Mouse (Mus musculus) CH12.LX (cell line): Measurements from ENCODE around the gene Serpinf1. TPM values are rescaled to one million over a fixed set of nuclear protein-coding genes. Genes with fewer than 3 reads are reported as not detected.

ENCODE experiments used
- DNase-seq: peaks from one replicate; pipeline ENCODE4 v3.0.0-alpha.2; 2013; ENCODE audit errors: extremely low read depth
- H3K27ac ChIP-seq: 2 replicates; pipeline ENCODE4 v1.5.1; 2012; ENCODE audit warnings: low read depth, mild to moderate bottlenecking, control low read depth, moderate library complexity; ENCODE audit not compliant: insufficient read depth
- H3K27me3 ChIP-seq: replicated peaks from 2 replicates; pipeline ENCODE3; 2012; ENCODE audit warnings: inconsistent platforms
- H3K36me3 ChIP-seq, 2 experiments: replicated peaks in 1 of 2; 2 replicates each; pipeline versions ENCODE3 to v1.6.1; 2012; ENCODE audit warnings: inconsistent platforms in 1 of 2, low read length in 1 of 2, mild to moderate bottlenecking in 1 of 2, mixed read lengths in 1 of 2, moderate library complexity in 1 of 2; ENCODE audit not compliant: control insufficient read depth in 1 of 2, insufficient read depth in 1 of 2
- H3K4me1 ChIP-seq, 2 experiments: 2 replicates each; pipeline ENCODE4 v1.6.1; 2012; ENCODE audit warnings: inconsistent platforms in 1 of 2, moderate library complexity in 1 of 2; ENCODE audit not compliant: insufficient read depth in 2 of 2, control insufficient read depth in 1 of 2
- H3K4me2 ChIP-seq: 2 replicates; pipeline ENCODE4 v1.6.1; 2012; ENCODE audit warnings: low read depth, mild to moderate bottlenecking, control low read depth; ENCODE audit not compliant: poor library complexity, insufficient read depth, severe bottlenecking
- H3K4me3 ChIP-seq, 3 experiments: fragments of 150-350 bp in 1 of 3; sonication (generic) in 1 of 3; replicated peaks in 1 of 3; 2 replicates each; pipeline versions ENCODE3 to v1.5.1; 2011 to 2012; ENCODE audit warnings: low read depth in 2 of 3, low read length in 2 of 3, mild to moderate bottlenecking in 2 of 3, moderate library complexity in 2 of 3, control low read depth in 1 of 3, improper control_type of control experiment in 1 of 3, inconsistent platforms in 1 of 3, mixed read lengths in 1 of 3; ENCODE audit not compliant: poor library complexity in 1 of 3
- H3K79me2 ChIP-seq: replicated peaks from 2 replicates; pipeline ENCODE4 v1.6.1; 2012; ENCODE audit warnings: mild to moderate bottlenecking, moderate library complexity; ENCODE audit not compliant: control insufficient read depth, poor library complexity, insufficient read depth, severe bottlenecking; ENCODE audit errors: extremely low read depth
- H3K9ac ChIP-seq: 2 replicates; pipeline ENCODE4 v1.6.1; 2012; ENCODE audit warnings: low read depth, mild to moderate bottlenecking, control low read depth, moderate library complexity; ENCODE audit not compliant: insufficient read depth
- H3K9me3 ChIP-seq: replicated peaks from 2 replicates; pipeline ENCODE3; 2012; ENCODE audit warnings: low read length, inconsistent platforms, mixed read lengths
- BHLHE40 ChIP-seq: IDR thresholded peaks from 2 replicates; pipeline ENCODE4 v1.6.1; 2011; ENCODE audit warnings: mild to moderate bottlenecking, low read depth, low read length, improper control_type of control experiment
- CHD2 ChIP-seq: IDR thresholded peaks from 2 replicates; pipeline ENCODE4 v1.6.1; 2011; ENCODE audit warnings: low read length, improper control_type of control experiment
- CTCF ChIP-seq, 2 experiments: IDR thresholded peaks in 1 of 2; conservative IDR thresholded peaks in 1 of 2; 2 replicates each; pipeline ENCODE4 v1.5.1; 2011 to 2012; ENCODE audit warnings: low read depth in 2 of 2, low read length in 2 of 2, improper control_type of control experiment in 1 of 2, inconsistent platforms in 1 of 2, mild to moderate bottlenecking in 1 of 2, moderate library complexity in 1 of 2
- E2F4 ChIP-seq: IDR thresholded peaks from 2 replicates; pipeline ENCODE4 v1.6.1; 2011; ENCODE audit warnings: low read depth, low read length, improper control_type of control experiment; ENCODE audit not compliant: insufficient replicate concordance
- GABPA ChIP-seq: IDR thresholded peaks from 2 replicates; pipeline ENCODE4 v1.6.1; 2012; ENCODE audit warnings: low read depth, low read length, improper control_type of control experiment, inconsistent platforms; ENCODE audit not compliant: insufficient replicate concordance
- HCFC1 ChIP-seq: IDR thresholded peaks from 2 replicates; pipeline ENCODE4 v1.6.1; 2012; ENCODE audit warnings: low read depth, mild to moderate bottlenecking, inconsistent platforms, low read length, improper control_type of control experiment
- IRF4 ChIP-seq: IDR thresholded peaks from 2 replicates; pipeline ENCODE4 v1.6.1; 2014; ENCODE audit warnings: low read depth, mild to moderate bottlenecking, inconsistent platforms, low read length, improper control_type of control experiment
- JUND ChIP-seq: conservative IDR thresholded peaks from 2 replicates; pipeline ENCODE4 v1.6.1; 2011; ENCODE audit warnings: low read depth, low read length, improper control_type of control experiment
- KAT2A ChIP-seq: IDR thresholded peaks from 2 replicates; pipeline ENCODE4 v1.6.1; 2012; ENCODE audit warnings: low read length, improper control_type of control experiment, inconsistent platforms; ENCODE audit not compliant: insufficient replicate concordance
- MAFK ChIP-seq: IDR thresholded peaks from 2 replicates; pipeline ENCODE4 v1.6.1; 2011; ENCODE audit warnings: low read length, improper control_type of control experiment; ENCODE audit not compliant: insufficient replicate concordance
- MAZ ChIP-seq: IDR thresholded peaks from 2 replicates; pipeline ENCODE4 v1.6.1; 2012; ENCODE audit warnings: low read depth, mild to moderate bottlenecking, inconsistent platforms, low read length, improper control_type of control experiment, moderate library complexity
- MEF2A ChIP-seq: IDR thresholded peaks from 2 replicates; pipeline ENCODE4 v1.6.1; 2014; ENCODE audit warnings: low read depth, mild to moderate bottlenecking, inconsistent platforms, low read length, improper control_type of control experiment, borderline replicate concordance
- MXI1 ChIP-seq: IDR thresholded peaks from 2 replicates; pipeline ENCODE4 v1.6.1; 2011; ENCODE audit warnings: mild to moderate bottlenecking, low read depth, low read length, improper control_type of control experiment
- MYC ChIP-seq: IDR thresholded peaks from 2 replicates; pipeline ENCODE4 v1.6.1; 2011; ENCODE audit warnings: low read depth, mild to moderate bottlenecking, improper control_type of control experiment, low read length
- NELFE ChIP-seq: IDR thresholded peaks from 2 replicates; pipeline ENCODE4 v1.6.1; 2011; ENCODE audit warnings: low read depth, low read length, improper control_type of control experiment
- POLR2A ChIP-seq: IDR thresholded peaks from 2 replicates; pipeline ENCODE4 v1.6.1; 2011; ENCODE audit warnings: low read depth, mild to moderate bottlenecking, improper control_type of control experiment, low read length
- POLR2AphosphoS2 ChIP-seq: IDR thresholded peaks from 2 replicates; pipeline ENCODE4 v1.6.1; 2011; ENCODE audit warnings: low read depth, low read length, improper control_type of control experiment
- RAD21 ChIP-seq: IDR thresholded peaks from 2 replicates; pipeline ENCODE4 v1.6.1; 2011; ENCODE audit warnings: low read depth, mild to moderate bottlenecking, low read length, improper control_type of control experiment, moderate library complexity
- RCOR1 ChIP-seq: conservative IDR thresholded peaks from 2 replicates; pipeline ENCODE4 v1.6.1; 2012; ENCODE audit warnings: low read depth, mild to moderate bottlenecking, inconsistent platforms, low read length, improper control_type of control experiment
- SIN3A ChIP-seq: IDR thresholded peaks from 2 replicates; pipeline ENCODE4 v1.6.1; 2012; ENCODE audit warnings: low read length, improper control_type of control experiment, inconsistent platforms
- SMC3 ChIP-seq: IDR thresholded peaks from 2 replicates; pipeline ENCODE4 v1.6.1; 2011; ENCODE audit warnings: low read depth, low read length, improper control_type of control experiment
- TBP ChIP-seq: conservative IDR thresholded peaks from 2 replicates; pipeline ENCODE4 v1.6.1; 2011; ENCODE audit warnings: low read depth, low read length, improper control_type of control experiment
- TCF12 ChIP-seq: IDR thresholded peaks from 2 replicates; pipeline ENCODE4 v1.6.1; 2014; ENCODE audit warnings: low read depth, mild to moderate bottlenecking, inconsistent platforms, low read length, improper control_type of control experiment
- USF1 ChIP-seq: IDR thresholded peaks from 2 replicates; pipeline ENCODE4 v1.6.1; 2014; ENCODE audit warnings: low read depth, mild to moderate bottlenecking, inconsistent platforms, low read length, improper control_type of control experiment
- ZKSCAN1 ChIP-seq: IDR thresholded peaks from 2 replicates; pipeline ENCODE4 v1.6.1; 2012; ENCODE audit warnings: low read depth, inconsistent platforms, low read length, improper control_type of control experiment, borderline replicate concordance
- ZMIZ1 ChIP-seq: IDR thresholded peaks from 2 replicates; pipeline ENCODE4 v1.6.1; 2012; ENCODE audit warnings: low read depth, mild to moderate bottlenecking, inconsistent platforms, low read length, improper control_type of control experiment
- ZNF384 ChIP-seq: IDR thresholded peaks from 2 replicates; pipeline ENCODE4 v1.6.1; 2012; ENCODE audit warnings: low read depth, low read length, improper control_type of control experiment, inconsistent platforms
- dilution Hi-C: fragments of 300-500 bp; cut with MboI; formaldehyde crosslinking; loops from 2 replicates; pipeline ENCODE4 v1.14.3; 2020; ENCODE audit warnings: low sequenced_read_pairs; ENCODE audit not compliant: extremely low pct_unique_long_range_greater_than_20kb, extremely low pct_ligation_motif_present
- in situ Hi-C: fragments of 300-500 bp; cut with MboI; formaldehyde crosslinking; loops from 3 replicates; pipeline ENCODE4 v1.14.3; 2019; ENCODE audit warnings: low sequenced_read_pairs, low pct_ligation_motif_present, low pct_unique_long_range_greater_than_20kb, mixed read lengths
- polyA plus RNA-seq: library from polyadenylated mRNA; unstranded; fragments of >175 nt; gene quantifications from 2 replicates; pipeline ENCODE4 v1.2.1, GENCODE M21; 2012; ENCODE audit warnings: low read depth; ENCODE audit not compliant: insufficient read length
- total RNA-seq, 2 experiments: library from RNA; depleted of rRNA; stranded (reverse); fragments of 300-350 nt in 1 of 2; fragments of >200 nt in 1 of 2; gene quantifications; 2 replicates each; pipeline ENCODE4 v1.2.3; 2012 to 2014

Gene Serpinf1
- total and polyA plus RNA-seq, 3 experiments, result 26.0 to 131 (median 56.5) TPM

GRCm38 (mm10) chr11:75458628-75459041, 36.1 kb upstream of the Serpinf1 start (continued):
- TF ChIP-seq RCOR1, result 0 out of 2 replicates have a peak, but pooled peaks have one; percentile 70
- no peak; the same call in 1 of the 2 replicates for TF ChIP-seq JUND
- TF ChIP-seq MYC, result peak; percentile 86
- peak; percentile 77; the same call in 1 of the 2 replicates for TF ChIP-seq MAFK
- no peak; the same call in 1 of the 2 replicates for TF ChIP-seq CHD2
- TF ChIP-seq ZNF384, result no peak
- TF ChIP-seq BHLHE40, result peak; percentile 29; the same call in 1 of the 2 replicates
- no peak for TF ChIP-seq RAD21
- peak; percentile 49; the same call in 1 of the 2 replicates for TF ChIP-seq TBP

- peak; percentile 84 for DNase-seq
- TF ChIP-seq GABPA (no peak), SIN3A (peak; percentile 71), MXI1 (no peak; the same call in 1 of the 2 replicates), RAD21 (peak; percentile 65), JUND (no peak), TCF12 (peak; percentile 53; the same call in 1 of the 2 replicates), CTCF (conservative IDR thresholded peaks at IDR 0.05 in 1 of 2, IDR thresholded peaks at IDR 0.05 in 1 of 2; ENCODE audit: low read depth in 2 of 2, low read length in 2 of 2) (peak; percentile 90 to 94), ZMIZ1 (no peak), SMC3 (peak; percentile 81), POLR2A (no peak; the same call in 1 of the 2 replicates), TBP (no peak), USF1 (no peak), ZKSCAN1 (no peak), POLR2AphosphoS2 (no peak; the same call in 1 of the 2 replicates), KAT2A (0 out of 2 replicates have a peak, but pooled peaks have one; percentile 13), NELFE (peak; percentile 69; the same call in 1 of the 2 replicates), MYC (no peak), E2F4 (no peak), CHD2 (peak; percentile 84), IRF4 (peak; percentile 76), ZNF384 (no peak), RCOR1 (no peak), HCFC1 (peak; percentile 61), MEF2A (no peak), MAFK (no peak), MAZ (peak; percentile 97)
- Histone ChIP-seq H3K36me3 (peaks cover 0 to under 1% of the 10 kb centered on the region in 2 experiments), H3K79me2 (peaks cover 10% of the 10 kb centered on the region; the same call in 1 of the 2 replicates), H3K4me3 (no peak overlapping the region), H3K4me1 (peaks cover 32 to 76% of the 10 kb centered on the region in 2 experiments), H3K27ac (peak overlapping the region; percentile 98), H3K4me2 (peak overlapping the region; percentile 97), H3K9me3 (no peaks in the 10 kb centered on the region), H3K27me3 (no peaks in the 10 kb centered on the region), H3K9ac (peak overlapping the region; percentile 71)
- in situ Hi-C loops (loop anchor here (5.0 kb wide), 1 partner anchor 46 kb away; no protein-coding TSS in a partner anchor), dilution Hi-C loops (no loop called here)
These were observed 35.7 kb upstream of the Serpinf1 start for GRCm38 (mm10) chr11:75458169-75458568.
